Mouse (Mus musculus): ENCODE results near the gene Gm20767. TPM values are rescaled to one million over a fixed set of nuclear protein-coding genes. Genes with fewer than 3 reads are reported as not detected.
"Not testable (repeated sequence)": the region's sequence is repeated elsewhere in the genome, so short reads cannot be mapped to it uniquely, and the experiment has no call there.

Gm20767 gene
- not detected for total RNA-seq (2021)
- long read RNA-seq, experiment 1 = 0 reads
- long read RNA-seq, experiment 2 = 0 reads

DNA sequence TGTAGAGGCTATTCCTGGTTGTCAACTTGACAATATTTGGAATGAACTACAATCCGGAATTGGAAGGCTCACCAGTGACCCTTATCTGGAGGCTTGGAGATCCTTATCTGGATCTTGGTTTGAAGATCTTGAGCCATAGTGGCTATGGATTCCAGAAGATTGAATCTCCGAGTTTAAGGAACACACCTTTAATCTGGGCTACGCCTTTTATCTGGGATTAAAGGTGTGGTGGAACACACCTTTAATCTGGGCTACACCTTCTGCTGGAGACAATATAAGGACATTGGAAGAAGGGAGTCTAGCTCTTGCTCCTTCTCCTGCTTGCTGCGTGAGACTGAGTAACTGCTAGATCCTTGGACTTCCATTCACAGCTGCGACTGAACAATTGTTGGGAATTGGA lies at the start of gene Gm20767:
Gene Gm20767 (plus strand): TSS at position 301 of the 400 bp plus-strand sequence.
- not testable (repeated sequence) for DNase-seq

DNA sequence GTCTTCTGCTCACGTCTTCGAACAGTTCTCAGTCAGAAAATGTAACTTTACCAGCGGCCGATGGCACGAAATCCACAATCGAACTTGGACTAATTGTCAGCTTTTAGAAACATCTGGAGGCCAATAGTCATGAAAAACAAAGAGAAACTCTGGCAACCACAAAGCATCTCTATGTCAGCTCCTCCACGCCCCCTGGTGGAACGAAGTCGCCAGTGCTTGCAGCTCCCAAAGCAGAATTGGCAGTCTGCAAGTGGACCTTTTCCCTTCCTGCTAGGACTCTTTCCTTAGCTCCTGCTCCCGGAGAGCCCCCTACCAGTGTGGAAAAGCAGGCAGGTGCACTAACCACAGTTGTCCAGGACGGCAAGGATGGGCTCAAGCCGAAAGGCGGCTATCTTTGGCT lies 47.1 kb upstream of the Gm20767 start:
- DNase-seq = not testable (repeated sequence)

DNA sequence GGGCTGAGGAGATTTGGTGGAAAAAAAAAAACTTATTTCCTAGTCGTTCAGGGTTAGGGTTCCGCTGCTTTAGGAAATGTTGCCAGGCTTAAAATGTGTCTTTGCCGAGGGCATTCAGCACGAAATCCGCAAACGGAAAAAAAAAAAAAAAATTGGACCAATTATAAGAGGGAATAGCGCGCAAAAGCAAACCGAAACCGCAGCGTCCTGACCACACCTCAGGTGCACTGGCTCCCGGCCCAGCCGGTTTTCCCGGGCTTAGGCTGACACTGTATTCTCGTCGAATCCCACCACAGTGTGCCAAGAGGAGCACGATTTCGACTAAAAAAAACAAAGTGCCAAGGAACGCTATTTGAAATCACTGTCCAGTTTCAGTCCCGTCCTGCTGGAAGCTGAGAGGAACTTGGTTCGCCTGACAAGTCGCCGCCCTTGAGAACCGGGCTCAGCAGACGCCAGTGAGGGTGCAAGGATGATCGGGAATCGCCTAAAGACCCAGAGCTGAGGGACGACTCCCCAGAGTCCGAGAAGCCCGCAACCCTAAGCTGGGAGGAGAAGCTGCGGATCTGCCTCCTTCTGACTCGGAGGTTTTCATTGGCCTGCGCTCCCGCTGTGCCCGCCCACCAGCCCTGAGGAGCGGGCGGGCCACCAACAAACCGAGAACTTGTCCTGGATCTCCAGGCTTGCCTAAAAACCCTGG lies 43.7 kb upstream of the Gm20767 start:
- DNase-seq = not testable (repeated sequence)

DNA sequence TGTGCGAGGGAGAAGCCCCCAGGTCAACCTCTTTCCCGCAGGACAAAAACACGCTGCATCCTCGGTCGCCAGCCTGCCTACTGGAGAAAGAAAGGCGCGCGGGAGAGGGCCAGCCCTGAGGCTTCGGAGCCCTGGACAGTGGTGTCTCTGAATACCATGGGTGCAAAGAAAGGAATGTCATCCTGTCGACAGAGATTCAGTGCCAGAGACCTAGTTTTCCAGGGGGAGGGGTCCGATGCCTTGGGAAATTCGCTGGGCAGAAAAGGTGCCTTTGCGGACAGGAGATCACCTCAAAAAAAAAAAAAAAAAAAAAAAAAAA lies 43.1 kb upstream of the Gm20767 start:
- DNase-seq = not testable (repeated sequence)

DNA sequence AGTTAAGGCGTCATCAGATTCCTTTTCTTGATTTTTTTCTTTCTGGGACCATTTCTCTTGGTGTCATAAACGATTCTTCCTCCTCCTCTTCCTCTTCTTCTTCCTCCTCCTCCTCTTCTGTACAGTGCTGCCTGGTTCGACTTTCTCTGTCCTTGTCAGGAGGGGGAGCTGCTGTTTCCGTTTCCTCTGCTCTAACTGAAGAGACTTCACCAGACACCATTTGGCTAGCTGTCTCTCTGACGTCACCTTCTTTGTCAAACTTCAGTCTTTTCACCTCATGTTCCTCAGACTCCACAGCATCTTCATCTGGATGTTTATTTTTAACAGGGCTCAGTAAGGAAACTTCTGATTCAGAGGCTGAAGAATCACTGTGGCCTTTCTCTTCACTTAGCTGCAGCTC lies 40.7 kb upstream of the Gm20767 start:
- DNase-seq = not testable (repeated sequence)

DNA sequence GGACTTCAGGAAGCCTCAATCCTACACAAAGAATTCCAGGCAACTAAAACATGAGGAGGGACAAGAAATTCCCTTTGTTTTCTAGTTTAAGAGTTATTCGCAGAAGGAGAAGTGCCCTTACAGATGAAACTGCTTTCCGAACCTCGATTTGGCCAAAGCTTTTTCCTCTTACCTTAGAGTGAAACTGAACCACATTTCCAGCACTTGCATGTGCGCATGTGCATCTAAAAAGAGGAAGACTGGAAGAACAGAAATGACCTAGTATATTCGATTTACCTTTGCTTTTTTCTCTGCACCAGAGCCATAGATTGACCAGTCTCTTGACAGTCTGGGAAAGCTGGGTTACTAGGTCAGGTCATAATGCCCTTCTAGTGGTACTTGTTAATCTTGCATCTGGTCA lies 33.5 kb upstream of the Gm20767 start:
- not testable (repeated sequence) for DNase-seq

DNA sequence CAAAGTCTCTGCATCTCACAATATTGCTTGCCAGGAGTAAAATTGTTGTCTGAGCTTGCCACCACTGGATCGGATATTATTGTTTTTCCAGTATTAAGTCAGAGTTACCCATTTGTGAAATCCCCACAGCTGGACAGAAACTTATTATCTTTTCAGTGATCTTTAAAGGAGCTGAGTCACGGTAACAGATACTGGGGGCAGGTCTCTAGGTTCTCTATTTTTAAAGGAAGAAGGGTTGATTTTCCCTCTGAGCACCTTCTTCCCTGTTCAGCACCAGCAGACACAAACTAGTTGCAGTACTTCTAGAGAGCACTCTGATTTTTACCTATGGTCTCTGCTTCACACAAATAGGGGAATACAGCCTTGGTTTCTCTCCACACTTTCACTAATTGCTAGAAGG lies 33.0 kb upstream of the Gm20767 start:
- DNase-seq = not testable (repeated sequence)

DNA sequence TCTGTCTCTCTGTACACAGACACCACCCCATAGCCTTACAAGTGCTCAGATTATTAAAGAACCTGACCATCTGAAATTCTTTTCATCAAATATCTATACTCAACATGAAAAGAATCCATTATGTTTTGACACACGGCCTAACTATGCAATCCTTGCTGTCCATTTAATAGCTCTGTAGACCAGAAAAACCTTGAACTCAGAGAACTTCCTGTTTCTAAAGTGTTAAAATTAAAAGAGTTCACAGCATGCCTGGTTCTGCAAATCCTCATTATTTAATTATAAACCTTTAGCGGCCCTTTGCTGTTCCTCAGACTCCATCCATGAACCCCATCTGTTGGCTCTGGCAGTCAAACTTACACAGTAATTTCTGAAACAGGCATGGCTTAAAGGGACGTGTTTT lies 2.3 kb downstream of the Gm20767 start:
- not testable (repeated sequence) for DNase-seq

DNA sequence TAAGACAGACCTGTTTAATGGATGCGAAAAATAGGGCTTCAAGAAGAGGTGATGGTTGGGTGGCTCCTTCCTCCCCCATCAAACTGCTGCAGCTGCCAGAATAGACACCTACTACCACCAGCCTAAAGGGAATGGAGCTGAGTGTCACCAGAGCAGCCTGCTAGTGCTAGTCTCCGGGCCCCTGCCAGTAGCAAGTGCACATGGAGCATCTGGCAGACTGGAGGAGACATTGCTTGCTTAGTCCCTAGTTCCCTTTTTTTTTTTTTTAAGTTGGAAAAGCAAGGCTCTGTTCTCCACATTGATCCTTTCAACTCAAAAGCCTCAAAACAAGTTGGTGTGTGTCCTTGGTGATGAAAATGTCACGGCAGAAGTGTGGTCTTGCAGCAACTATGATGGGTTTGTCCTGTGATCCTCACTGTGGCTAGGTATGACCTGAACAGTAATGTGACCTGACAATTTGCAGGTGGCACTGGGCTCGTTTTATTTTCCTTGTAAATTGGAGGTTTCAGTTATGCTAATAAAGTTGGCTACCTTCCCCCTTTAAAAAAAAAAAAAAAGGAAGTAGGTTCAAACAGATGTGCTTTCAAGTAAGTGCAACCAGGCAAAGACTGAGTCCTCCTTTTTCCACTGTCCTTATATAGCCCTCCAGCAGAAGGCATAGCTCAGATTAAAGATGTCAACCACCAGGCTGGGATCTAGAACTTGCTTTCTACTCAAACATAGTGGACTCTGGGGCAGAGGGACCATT lies 9.8 kb downstream of the Gm20767 start:
- DNase-seq = not testable (repeated sequence)

DNA sequence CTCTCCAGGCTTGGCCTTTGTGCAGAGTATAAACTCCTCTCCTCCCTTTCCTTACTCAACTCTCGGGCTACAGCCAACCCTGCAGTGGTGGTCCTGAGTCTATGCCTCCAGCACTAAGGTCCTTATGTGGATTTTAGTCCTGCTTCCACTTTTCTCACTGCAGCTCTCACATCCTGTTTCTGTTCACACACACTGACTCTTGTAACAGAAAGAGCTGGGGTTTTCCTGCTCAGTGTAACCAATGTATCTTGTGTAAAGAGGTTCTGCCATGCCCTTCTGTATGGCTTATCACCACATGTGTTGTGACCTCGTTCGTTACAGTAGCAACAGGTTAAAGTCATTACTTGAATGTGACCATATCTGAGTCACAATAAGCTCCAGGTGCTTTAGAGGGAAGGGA lies 10.5 kb downstream of the Gm20767 start:
- not testable (repeated sequence) for DNase-seq

DNA sequence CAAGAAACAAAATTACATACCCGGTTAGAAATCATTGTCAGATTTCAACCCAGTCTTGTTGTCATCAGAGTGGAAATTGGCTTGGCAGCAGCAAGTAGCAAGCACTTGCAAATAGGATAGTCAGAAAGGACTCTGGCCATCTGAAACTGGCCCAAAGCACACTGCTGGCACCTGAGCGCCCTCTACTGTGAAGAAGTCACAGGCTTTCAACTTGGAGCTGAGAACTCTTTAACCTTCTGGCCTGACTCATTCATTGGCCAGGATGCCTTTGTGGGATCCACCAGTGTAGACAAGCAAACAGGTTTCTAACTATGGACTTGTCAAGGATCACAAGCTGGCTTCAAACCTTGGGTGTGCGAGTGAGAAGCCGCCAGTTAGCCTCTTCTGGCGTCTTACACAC lies 28.3 kb downstream of the Gm20767 start:
- not testable (repeated sequence) for DNase-seq

DNA sequence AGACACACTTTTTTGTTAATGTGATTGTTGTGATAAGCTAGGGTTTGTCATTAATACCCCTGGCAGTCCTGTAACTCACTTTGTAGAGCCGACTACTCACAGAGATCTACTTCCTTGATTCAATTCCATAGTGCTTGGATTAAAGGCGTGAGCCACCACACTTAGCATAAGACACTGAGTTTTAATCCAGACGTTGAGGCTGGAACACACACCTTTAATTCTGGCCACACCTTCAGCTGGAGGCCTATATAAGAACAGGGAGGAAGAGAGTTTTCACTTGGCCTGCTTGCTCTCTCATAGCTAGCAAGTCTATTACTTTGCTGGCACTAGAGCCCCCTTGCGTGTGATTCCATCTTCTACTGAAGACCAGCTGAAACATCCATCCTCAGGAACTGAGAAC lies 32.1 kb downstream of the Gm20767 start, which contains the start of gene Gm21818:
Gene Gm21818 (plus strand): TSS at position 301 of the 400 bp plus-strand sequence.
- DNase-seq = not testable (repeated sequence)

DNA sequence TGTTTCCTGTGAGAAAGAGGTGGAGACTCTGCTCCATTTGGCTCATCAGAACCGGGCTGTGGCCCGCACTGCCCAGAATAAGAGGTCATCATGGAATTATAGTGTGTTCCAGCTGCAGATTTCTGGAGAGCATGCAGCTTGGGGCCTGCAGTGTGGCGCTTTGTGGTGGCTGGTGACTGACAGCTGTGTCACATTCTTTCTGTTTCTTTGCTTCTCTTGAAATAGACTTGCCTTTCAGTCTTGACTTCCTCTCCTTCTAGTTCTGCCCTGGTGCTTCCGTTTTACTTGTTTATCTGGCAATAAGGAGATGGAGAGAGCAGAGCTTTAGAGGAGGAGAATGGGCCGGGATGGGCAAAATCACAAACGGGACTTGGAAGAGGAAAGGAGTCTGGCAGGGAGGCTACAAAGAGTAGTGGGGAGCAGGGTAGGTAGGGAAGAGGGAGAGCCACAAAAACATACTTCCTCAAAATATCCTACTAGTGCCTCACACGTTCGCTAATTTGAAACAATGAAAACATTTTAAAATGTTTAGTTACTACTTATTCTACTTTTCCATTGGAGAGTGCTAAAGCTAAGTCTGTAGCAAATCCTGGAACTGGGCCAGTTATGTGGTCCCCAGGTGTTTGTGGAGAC lies 56.3 kb downstream of the Gm20767 start:
- not testable (repeated sequence) for DNase-seq

Other genes with a start within 250 kb of the Gm20767 start
- gene Tcstv1, start 245.5 kb upstream of the Gm20767 start, total RNA-seq (2021) = not detected
- gene Gm21761, start 211.0 kb upstream of the Gm20767 start, total RNA-seq (2021) = not detected
- not detected for gene B020031M17Rik, start 189.4 kb upstream of the Gm20767 start, total RNA-seq (2021)
- gene Gm36079, start 113.2 kb upstream of the Gm20767 start, total RNA-seq (2021) = not detected
- gene Gm21188, start 88.1 kb upstream of the Gm20767 start, total RNA-seq (2021) = under 1 TPM in 1 of 2 experiments, not detected in 1; 0.29 TPM
- not detected for gene Gm21818, start 32.2 kb downstream of the Gm20767 start, total RNA-seq (2021)
- not detected for gene Gm21762, start 75.7 kb downstream of the Gm20767 start, total RNA-seq (2021)
- not detected for gene Gm21731, start 98.9 kb downstream of the Gm20767 start, total RNA-seq (2021)
- gene AF067061, start 122.9 kb downstream of the Gm20767 start, total RNA-seq (2021) = not detected
- not detected for gene BC147527, start 160.1 kb downstream of the Gm20767 start, total RNA-seq (2021)
- not detected for gene Tcstv3, start 176.6 kb downstream of the Gm20767 start, total RNA-seq (2021)

All from gastrocnemius, postnatal 10 days (tissue).